Mouse (Mus musculus): Measurements from ENCODE around the gene Doc2b.
A peak's percentile ranks its signal among the peaks of the same experiment; 100 is the strongest.

Gene Doc2b

DNA sequence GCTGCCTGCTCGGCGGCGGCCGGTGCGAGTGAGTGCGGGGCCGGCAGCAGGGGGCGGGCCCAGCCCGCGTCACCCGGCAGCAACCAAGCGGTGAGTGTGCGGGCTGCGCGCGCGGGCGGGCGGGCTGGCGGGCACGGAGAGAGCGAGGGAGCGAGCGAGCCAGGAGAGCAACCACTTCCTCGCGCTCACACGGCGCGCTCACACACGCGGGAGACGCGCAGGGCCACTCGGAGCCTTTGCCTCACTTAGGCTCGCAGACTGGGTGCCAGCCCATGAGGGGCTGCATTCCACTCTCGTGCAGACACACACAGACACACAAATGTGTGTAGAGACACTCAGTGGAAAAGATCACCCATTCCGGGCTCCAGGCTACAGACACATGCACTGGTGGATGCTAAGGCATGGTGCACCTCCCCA lies at the start of gene Doc2b:
Gene Doc2b (minus strand): TSS at position 21 of the 417 bp plus-strand sequence.
- DNase-seq (ENCODE audit: low spot score in 2 of 2) = no peak

DNA sequence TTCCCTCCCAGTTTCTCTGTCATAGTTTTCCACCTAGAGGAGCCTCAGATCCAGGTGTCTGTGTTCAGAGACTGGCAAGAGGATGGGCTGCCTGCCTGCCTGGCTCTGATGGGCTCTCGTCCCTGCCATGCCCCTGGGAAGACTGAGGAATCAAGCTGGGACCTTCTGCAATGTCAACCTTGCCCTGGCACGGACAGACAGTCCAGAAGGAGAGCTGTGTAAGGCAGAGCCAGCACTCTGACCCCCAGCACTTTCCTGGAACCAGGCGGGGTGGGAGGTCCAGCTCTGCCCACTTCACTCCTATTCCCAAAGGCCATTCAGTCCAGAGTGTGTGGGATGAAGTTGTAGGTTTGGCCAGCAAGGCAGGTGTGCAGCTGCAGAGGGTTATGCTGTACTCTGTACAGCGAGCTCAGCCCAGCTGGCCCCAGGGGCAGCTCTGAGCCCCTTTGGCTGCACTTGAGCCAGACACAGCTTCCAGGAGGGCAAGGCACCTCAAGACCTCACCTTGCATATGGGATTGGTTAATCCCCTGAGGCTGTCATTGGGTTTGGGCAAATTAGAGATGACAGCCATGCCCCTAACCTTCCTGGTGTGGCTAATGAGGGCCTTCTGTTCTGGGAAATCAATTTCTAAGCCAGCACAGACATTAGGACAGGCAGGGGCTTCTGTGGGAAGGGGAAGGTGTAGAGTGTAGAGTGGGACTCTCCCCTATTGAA lies 47.2 kb upstream of the Doc2b start:
- DNase-seq (ENCODE audit: low spot score in 2 of 2) = no peak

DNA sequence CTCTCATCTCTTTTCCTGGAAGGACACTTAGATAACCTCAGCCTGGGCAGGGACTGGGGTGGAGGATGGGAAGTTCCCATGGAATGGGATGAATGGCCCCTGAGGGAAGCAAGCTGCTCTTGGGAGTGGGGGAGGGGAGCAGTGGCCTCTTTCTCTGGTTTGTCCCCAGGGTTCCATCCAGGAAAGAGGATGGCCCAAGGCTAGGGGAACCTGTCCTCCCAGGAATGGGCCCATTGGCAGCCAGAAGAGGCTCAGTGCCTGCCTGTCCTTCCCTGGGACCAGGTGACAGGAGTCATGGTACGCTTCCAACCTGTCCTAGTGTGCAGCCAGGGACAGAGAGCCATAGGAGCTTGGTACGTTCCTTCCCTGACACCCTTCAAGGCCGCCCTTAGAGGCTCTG lies 45.7 kb upstream of the Doc2b start:
- no peak for DNase-seq (ENCODE audit: low spot score in 2 of 2)

DNA sequence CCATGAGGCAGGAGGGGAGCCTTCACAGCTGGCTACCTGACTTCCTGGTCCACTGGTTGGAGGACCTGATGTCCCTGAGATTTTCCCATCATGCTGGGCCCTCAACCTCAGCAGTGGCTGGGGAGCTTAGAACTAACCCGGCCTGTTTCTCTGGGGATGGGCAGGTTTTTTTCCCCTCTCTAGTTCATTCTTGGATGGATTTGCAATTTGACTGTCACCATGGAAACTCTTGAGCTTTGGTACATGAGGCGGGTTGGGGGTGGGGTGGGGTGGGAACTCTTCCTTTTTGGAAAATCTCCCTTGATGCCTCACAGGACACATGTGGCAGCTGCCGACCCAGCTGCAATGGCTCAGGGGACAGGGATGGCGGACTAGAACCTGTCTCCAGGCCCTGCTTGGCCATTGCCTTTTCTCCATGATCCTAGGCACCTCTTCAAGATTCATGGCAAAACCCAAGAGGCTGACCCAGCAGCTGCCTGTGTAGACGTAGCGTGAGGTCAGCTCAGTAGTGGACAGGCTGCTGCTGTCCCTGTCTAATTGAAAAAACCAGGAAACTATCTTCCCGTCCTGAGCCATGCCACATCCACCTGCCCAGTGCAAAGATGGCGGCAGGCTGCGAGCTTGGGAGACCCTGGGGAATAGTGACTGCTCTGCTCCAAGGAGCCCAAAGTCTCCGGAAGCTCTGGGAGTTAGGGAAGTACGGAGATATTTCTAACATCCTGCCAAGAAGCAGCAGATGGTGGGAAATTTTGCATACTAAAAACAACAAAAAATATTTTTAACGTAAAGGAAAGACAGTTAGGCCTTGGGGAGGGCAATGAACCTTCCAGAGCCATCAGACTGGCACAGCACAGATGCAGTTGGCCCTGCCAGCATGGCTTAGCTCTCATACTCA lies 43.9 kb upstream of the Doc2b start:
- DNase-seq (ENCODE audit: low spot score in 2 of 2) = no peak

DNA sequence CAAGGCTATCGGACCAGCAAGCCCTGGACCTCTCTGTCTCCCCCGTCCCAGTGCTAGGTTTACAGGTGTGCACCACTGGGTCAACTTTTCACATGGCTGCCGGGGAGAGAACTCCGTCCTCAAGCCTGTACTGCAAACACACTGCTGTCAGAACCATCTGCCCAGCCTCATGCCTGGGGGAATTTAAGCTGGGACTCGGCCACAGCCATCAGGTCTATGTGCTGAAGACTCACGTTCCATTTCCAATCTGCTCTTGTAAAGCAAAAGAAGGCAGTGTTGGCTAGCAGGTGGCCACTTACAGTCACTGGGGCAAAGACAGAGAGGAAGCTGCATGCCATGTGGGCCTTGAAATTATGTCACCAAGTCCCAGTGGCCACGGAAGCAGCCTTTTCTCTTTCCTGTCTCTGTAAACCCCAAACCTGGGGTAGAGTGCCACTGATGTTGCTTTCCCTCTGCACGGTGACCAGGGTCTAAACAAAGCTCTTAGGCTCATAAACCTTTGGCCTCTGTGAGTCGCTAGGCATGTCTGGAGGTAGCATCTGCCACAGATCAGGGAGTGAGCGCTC lies 43.1 kb upstream of the Doc2b start:
- DNase-seq (ENCODE audit: low spot score in 2 of 2) = no peak

DNA sequence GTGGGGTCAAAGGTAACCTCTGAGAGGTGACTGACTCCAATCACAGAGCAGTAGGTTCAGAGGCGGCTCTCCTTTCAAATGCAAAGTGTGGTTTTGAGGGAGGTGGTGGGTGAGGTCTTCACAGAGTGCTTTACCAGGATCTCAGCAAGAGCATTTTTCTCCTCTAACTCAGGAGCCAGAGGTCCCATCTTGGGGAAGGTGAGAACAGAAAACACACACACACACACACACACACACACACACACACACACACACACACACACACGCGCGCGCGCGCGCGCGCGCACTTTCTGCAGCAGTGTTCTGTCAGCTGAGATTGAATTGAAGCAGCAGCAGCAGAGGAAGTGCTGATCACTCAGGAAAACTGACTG lies 40.4 kb upstream of the Doc2b start:
- DNase-seq (ENCODE audit: low spot score in 2 of 2) = no peak

DNA sequence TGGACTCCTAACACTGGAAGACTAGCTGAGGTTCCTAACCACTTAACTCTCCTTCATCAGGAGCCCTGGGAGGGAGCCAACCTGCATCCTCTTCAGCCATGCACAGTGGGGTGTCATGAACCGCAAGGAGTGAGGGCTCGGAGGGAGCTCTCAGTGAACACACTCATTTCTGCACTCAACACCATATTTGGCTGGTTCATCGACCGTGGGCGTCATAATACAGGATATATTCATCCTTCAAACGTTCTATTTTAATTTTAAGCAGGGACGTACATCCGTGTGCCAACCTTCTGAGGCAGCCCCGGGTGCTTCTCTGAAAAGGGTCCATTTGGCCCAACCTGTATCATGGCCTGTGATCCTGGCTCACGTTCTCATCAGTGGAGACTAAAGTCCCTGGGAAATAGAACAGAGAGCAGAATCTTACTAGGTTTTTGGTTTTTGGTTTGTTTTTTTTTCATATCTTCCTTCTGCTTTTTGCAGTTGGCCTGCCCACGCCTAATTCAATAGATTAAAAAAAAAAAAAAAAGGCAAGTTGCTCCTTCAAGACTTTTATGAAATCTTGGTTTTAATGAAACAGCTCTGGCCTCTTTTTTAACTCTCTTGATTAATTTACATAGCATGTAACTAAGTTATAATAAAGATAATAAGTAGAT lies 39.9 kb upstream of the Doc2b start:
- no peak for DNase-seq (ENCODE audit: low spot score in 2 of 2)

DNA sequence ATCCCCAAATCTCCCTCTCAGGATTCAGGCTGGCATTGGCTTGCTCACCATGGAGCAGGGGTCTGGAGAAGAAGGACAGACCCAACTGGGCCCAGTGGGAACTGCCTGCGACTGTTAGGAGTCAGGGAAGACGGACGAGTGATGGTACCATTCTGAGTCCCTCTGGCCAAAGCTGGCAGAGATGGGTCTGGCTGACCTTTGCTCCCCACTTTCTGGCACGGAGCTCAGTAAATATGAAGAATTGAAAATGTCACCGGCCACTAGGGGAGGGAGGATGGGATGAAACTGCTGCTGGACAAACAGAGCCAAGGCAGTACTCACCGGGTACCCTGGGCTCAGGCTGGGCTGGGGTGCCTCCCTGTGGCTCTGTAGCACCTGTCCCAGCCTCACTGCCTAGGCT lies 37.2 kb upstream of the Doc2b start:
- DNase-seq (ENCODE audit: low spot score in 2 of 2) = no peak

DNA sequence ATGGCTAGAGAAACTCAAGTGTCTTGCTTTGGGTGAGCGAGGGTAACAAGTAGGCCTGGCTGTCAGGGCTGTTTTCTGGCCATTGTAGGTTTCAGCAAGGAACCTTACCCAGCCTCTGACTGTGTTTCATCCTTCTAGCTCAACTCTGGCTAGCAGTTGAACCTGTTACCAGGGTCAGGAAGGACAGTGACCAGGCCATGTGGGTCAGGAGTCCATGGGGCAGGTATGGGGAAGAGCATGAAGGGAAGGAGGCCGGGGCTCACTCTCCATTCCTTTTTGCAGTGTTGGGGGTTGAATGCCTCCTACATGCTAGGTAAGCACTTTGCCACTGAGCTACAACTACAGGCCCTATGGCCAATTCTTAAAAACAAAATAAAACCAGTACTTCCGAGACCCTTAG lies 34.5 kb upstream of the Doc2b start:
- no peak for DNase-seq (ENCODE audit: low spot score in 2 of 2)

DNA sequence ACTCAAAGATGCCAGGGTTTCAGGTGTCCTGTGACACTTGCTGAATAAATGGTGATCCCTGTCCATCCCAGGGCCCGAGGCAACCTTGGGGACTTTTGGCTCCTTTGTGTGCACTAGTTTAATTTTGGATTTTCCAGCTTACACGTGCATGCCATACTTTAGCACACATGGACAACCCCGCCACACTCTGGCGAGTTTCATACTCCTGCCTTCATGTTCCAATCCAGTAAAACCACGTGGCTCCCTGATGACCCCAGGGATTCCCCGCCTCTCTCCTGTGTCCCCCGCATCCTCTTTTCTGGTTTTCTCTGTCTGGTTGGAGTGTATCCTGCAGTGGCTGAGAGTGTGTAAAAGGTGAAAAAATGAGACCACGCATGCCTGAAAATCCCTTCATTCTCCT lies 31.6 kb upstream of the Doc2b start:
- DNase-seq (ENCODE audit: low spot score in 2 of 2) = no peak

DNA sequence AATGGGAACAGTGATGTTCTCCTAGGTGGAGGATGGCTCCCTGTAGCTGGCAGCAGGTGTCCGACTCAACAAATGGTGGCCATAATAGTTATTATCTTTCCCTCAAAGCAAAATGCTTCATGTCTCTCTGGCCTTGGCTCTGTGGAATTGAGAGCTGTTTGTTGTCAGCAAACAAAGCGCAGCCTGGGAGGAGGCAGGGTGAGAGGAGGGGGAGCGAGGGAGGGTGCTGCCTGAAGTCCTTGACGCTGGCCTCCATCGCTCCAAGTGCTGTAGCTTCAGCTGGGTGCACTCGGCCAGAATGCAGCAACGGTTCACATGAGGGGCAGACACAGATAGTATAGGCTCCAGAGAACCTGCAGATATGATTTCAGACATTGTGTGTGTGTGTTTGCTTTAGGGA lies 27.7 kb upstream of the Doc2b start:
- DNase-seq (ENCODE audit: low spot score in 2 of 2) = no peak

DNA sequence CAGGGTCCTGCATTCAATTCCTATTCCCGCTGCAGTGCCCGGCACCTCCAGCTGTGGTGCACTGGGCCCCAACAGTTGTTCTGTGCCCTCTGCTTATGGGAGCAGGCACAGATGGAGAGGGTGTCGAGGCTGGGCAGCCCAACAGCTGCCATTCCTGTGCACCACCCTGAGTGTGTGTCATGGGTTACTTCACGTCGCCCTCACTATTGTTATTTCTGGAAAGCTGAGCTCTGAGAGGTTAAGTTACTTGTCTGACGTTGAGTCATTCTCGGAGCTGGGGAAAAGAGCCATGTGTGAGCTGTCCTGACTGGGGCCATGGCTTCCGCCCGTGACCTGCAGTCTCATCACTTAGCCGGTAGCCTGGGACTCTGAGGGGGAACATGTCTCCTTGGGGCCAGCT lies 17.2 kb upstream of the Doc2b start:
- no peak for DNase-seq (ENCODE audit: low spot score in 2 of 2)

DNA sequence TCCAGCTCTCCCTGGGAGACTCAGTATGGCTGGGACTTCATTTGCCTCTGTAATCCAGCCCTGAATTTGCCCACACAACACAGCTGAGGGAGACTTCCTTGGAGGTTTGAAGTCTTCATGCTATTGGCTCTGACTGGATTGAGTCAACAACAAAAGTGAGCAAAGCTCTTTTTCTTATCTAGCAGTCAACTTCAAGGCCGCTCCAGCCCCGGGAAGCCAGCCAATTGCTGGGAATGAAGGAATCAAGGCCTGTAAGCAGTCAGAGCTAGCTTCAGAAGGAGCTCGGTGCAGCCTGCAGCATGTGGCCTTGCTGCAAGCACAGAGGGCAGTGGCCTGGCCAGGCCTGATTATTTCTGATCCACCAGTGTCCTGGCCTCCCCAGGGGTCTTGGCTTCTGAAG lies 16.1 kb upstream of the Doc2b start:
- DNase-seq (ENCODE audit: low spot score in 2 of 2) = peak in 1 of 2 experiments; percentile 46

DNA sequence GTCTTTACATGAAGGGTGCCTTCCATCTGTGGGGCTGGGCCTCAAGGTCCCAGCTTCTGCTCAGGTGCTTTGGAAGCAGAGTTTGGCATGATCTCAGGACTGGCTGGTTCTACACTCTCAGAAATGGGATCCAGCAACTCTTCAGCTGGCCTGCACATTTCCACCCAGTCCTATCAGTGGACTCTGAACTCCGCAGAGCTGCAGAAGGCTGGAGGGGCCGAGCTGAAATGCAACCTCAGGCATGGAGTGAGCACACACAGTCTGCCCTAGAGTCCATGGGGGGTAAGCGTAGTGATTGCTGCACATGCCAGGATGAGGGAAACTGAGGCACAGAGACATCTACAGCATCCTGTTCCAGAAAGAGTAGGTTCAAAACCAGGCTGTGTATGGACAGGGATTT lies 14.7 kb upstream of the Doc2b start:
- no peak for DNase-seq (ENCODE audit: low spot score in 2 of 2)

DNA sequence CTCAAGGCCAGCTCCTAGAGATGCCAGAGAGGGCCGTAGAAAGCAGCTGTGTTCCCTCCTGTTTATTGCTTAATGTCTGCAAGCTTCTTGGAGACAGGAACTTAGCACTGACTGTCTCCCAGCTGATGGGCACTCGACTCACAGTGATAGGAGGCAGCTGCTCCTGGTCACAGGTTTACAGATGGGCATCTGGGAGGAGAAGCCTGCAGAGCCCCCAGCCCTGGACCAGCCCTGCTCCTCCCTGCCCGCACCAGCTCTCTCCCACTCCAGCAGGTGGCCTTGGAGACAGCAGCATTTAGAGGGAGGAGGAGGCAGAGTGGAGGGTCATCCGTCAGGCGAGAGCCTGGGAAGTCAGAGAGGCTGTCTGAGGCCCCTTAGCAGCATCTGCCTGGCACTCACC lies 11.6 kb upstream of the Doc2b start:
- DNase-seq (ENCODE audit: low spot score in 2 of 2) = no peak

DNA sequence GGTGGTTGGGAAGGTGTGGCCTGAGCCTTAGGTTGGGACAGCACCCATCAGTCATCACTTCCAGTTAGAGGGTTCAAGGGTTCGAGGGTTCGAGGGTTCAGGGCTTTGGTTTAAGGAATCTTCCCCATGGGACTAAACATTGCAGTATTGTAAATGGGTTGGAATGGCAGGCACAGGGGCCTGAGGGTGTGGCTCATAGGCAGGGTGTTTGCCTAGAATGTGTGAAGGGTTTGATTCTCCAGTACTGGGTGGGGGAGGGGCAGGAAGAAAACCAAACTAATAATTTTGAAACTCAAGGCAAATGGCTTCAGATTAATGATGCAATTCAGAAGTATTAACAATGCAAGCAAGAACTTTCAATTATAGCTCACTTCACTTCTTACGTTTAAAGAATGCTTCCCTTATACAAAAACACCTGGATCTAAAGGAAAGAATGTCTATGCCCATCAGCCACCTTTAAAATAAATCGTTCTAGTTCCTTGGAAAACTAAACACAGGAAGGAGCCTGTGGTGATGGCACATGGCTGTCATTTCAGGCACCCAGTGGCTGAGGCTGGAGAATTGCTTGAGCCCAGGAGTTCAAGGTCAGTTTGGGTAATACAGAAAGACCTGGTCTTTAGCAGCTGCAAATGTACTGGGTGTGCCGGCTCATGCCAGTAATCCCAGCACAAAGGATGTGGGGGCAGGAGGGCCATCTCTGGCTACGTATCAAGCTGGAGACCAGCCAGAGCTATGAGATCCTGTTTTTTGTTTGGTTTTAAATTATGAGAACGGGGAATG lies 6.1 kb upstream of the Doc2b start:
- no peak for DNase-seq (ENCODE audit: low spot score in 2 of 2)

DNA sequence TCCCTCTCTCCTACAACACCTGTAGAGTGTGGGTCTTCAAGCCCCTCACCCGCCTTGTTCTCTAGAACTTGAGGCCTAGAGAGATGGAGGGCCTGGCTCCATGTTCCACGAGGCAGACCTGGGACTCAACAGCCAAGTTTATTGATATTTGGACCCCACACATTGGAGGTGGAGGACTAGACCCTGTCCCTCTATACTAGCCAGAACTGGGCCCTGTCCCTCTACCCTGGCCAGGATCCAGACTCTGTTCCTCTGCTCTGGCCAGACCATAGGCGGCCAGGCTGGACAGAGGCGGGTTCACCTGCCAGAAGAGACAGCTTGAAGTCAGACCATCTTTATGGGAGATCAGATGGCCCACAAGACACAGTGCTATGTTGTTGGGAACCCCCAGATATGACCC lies 5.5 kb upstream of the Doc2b start:
- no peak for DNase-seq (ENCODE audit: low spot score in 2 of 2)

DNA sequence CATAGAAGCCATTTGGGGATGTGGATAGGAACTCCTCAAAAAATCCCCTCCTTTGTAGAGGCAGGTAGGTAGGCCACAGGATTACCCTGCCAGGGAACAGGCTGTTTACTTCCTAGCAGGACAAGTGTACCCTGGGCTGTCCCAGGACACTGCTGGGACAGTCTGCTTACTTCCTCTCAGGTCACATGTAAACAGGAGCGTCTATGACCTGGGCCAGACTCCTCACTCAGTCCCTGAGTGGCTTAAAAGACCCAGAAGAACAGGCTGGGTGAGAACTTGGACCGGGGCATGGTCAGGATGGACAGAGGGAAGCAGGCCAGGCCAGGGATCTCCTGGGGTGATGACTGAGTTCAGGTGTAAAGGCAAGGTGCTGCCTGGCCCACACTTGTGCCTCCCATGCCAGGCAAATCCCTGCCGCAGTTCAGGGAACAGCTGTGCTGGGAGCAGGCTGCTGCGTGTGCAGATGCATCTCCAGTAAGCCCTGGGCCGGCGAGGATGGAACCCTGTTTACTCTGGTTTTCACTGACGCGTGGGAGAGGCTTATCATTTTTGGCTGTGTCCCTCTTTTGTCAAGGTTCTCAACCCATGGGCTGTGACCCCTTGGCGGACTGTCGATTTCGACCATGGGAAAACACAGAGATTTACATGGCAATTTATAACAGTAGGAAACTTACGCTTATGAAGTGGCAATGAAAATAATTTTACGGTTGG lies 842 bp upstream of the Doc2b start:
- no peak for DNase-seq (ENCODE audit: low spot score in 2 of 2)

DNA sequence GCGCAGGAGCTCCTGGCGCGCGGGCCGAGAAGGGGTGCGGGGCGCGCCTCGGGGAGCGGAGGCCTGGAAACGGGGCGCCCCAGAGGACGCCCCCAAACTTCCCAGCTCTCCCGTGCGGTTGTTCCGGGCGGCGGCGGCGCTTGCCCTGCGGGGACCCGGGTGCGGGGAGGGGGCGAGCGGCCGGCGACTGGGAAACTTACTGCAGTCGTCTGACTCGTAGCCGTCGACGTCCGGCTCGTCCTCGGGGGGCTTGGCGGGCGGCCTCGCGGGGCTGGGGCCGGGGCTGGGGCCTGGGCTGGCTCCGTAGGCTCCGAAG lies 570 bp downstream of the Doc2b start:
- DNase-seq (ENCODE audit: low spot score in 2 of 2) = no peak

DNA sequence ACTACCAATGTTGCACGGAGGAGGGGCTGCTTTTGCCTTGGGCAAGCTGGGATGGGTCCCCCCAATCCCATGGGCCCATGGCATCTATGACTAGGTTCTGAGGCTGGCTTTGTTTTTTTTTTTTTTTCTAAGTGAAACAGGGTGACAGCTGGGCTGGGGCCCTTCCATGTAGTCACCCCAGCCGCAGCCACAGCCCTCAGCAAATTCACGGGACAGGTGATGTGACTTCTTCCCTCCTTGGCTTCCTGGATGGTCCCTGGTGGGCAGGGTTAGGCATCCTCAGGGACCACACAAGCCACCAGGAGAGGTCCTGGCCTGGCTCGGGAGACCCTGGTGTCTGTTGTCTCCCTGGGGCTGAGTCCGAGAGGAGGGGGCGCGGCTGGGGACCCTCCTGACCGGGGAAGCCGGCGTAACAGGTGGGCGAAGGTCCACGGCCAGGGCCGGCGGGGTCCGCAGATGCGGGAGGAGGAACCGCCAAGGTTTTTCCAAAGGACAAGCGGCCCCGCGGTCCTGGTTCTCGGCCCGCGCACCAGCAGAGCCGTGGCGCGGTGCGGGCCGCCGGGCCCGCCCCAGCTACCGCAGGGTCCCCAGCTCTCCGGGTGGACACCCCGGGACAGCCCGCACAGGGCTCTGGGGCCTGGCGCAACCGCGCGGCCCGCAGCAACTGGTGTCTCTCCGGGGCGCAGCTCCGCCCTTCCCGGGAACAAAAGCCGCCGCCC lies 1.1 kb downstream of the Doc2b start:
- DNase-seq (ENCODE audit: low spot score in 2 of 2) = no peak

DNA sequence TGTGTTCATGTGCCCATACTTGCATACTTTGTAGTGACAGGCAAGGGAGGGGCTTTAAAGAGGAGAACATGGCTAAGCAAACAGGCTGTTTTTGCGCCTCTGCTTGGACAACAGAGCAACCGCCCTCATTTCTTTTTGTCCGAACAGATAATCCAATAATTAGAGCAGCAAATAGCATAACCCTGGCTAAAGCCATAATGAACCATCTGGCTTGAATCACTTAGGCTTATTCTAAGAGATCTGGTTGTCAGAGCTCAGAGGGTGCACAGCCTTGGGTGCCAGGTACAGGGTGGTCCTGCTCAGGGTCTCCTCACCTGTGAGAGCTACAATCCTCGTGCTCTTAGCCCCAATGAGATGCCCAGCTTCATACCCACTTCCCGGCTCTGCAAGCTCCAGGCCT lies 2.5 kb downstream of the Doc2b start:
- DNase-seq (ENCODE audit: low spot score in 2 of 2) = no peak
